Mouse (Mus musculus) liver, embryonic 14.5 days (tissue): ENCODE data around the gene Abca4. TPM values are rescaled to one million over a fixed set of nuclear protein-coding genes. Genes with fewer than 3 reads are reported as not detected.

Experiments used
- ATAC-seq: fragments of 200-750 bp; cut with Nextera tagmentation; 2 replicates; pipeline ENCODE4 v1.8.0; 2017; ENCODE audit warnings: moderate number of reproducible peaks, mild to moderate bottlenecking, moderate library complexity; ENCODE audit not compliant: insufficient read depth
- DNase-seq, 3 experiments: peaks; one replicate each; pipeline ENCODE4 v3.0.0-alpha.2; 2012 to 2013; ENCODE audit warnings: low read depth in 3 of 3, low spot score in 3 of 3
- H3K27ac ChIP-seq: fragments of 300-500 bp; sonication (generic); 2 replicates; pipeline ENCODE4 v1.5.1; 2014; ENCODE audit warnings: moderate library complexity, mild to moderate bottlenecking, control low read depth, inconsistent platforms
- H3K27me3 ChIP-seq: fragments of 300-500 bp; sonication (generic); 2 replicates; pipeline ENCODE4 v1.6.1; 2014; ENCODE audit warnings: mild to moderate bottlenecking, low read length, moderate library complexity; ENCODE audit not compliant: control insufficient read depth, insufficient read depth
- H3K36me3 ChIP-seq: fragments of 300-500 bp; sonication (generic); replicated peaks from 2 replicates; pipeline ENCODE4 v1.6.1; 2014; ENCODE audit warnings: low read depth; ENCODE audit not compliant: control insufficient read depth, insufficient read depth
- H3K4me1 ChIP-seq, 2 experiments: fragments of 200-500 bp in 1 of 2; fragments of 300-500 bp in 1 of 2; sonication (generic) in 1 of 2; replicated peaks; 2 replicates each; pipeline ENCODE4 v1.6.1; 2012 to 2014; ENCODE audit warnings: antibody characterized with exemption in 1 of 2, inconsistent platforms in 1 of 2, low read length in 1 of 2; ENCODE audit not compliant: control insufficient read depth in 2 of 2, insufficient read depth in 2 of 2
- H3K4me2 ChIP-seq: fragments of 300-500 bp; sonication (generic); 2 replicates; pipeline ENCODE4 v1.6.1; 2014; ENCODE audit warnings: low read depth, mild to moderate bottlenecking, control low read depth, moderate library complexity
- H3K4me3 ChIP-seq, 2 experiments: fragments of 200-500 bp in 1 of 2; fragments of 300-500 bp in 1 of 2; sonication (generic) in 1 of 2; 2 replicates each; pipeline ENCODE4 v1.5.1; 2012 to 2014; ENCODE audit warnings: low read depth in 2 of 2, low read length in 2 of 2, mild to moderate bottlenecking in 2 of 2, control low read depth in 1 of 2, inconsistent platforms in 1 of 2, moderate library complexity in 1 of 2; ENCODE audit not compliant: insufficient read depth in 1 of 2
- H3K9ac ChIP-seq: fragments of 300-500 bp; sonication (generic); replicated peaks from 2 replicates; pipeline ENCODE4 v1.6.1; 2014; ENCODE audit warnings: mild to moderate bottlenecking, control low read depth, moderate library complexity
- H3K9me3 ChIP-seq: fragments of 300-500 bp; sonication (generic); 2 replicates; pipeline ENCODE4 v1.6.1; 2016; ENCODE audit warnings: low read length, mixed read lengths; ENCODE audit not compliant: control insufficient read depth
- CTCF ChIP-seq: IDR thresholded peaks from 2 replicates; pipeline ENCODE4 v1.5.1; 2016; ENCODE audit warnings: antibody characterized with exemption, low read depth, control low read depth
- EP300 ChIP-seq: IDR thresholded peaks from 2 replicates; pipeline ENCODE4 v1.6.1; 2016; ENCODE audit warnings: antibody characterized with exemption, low read depth
- WGBS: fragments of 180-500 bp; shearing (Covaris S2); extraction: QIAGEN DNeasy Blood & Tissue Kit; methylation state at CpG from one replicate; pipeline ENCODE4 v1.1.7; 2014; ENCODE audit not compliant: insufficient replicate concordance; 5-methylcytosine and 5-hydroxymethylcytosine counted together
- polyA plus RNA-seq, 2 experiments: library from polyadenylated mRNA; depleted of rRNA in 1 of 2; stranded (reverse) in 1 of 2; unstranded in 1 of 2; fragments of >200 nt; fragmentation: Nextera tagmentation in 1 of 2; extraction: Ambion mirVana in 1 of 2; gene quantifications; 2 replicates each; pipeline versions ENCODE4 v1.2.1 to v1.2.3; 2012 to 2014

Gene Abca4
- polyA plus RNA-seq, 2 experiments = 0.35 to 0.53 TPM

DNA sequence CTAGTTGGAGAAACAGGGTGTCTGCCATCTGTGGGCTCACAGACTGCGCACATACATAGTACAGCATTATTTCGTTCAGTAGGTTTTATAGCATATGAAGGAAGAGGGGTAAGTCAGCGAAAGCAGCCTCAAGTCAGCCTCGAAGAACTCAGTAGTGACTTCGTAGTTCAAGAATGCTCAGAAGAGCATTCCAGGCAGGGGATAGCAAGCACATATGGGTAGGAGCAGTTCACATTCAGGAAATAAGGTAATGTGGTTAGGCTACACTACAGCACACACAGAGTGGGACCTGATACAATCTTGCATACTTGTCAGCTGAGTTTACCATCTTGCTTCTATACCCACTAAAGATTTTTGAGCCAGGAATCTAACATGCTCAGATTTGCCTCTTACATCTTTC lies 34.0 kb upstream of the Abca4 start:
- Histone ChIP-seq H3K27me3 (no peaks in the 10 kb centered on the region), H3K9me3 (no peaks in the 10 kb centered on the region), H3K36me3 (no peaks in the 10 kb centered on the region), H3K4me2 (no peak overlapping the region), H3K27ac (no peak overlapping the region), H3K9ac (no peak overlapping the region), H3K4me1 (no peaks in the 10 kb centered on the region), H3K4me3 (no peak overlapping the region)
- DNase-seq = no peak
- TF ChIP-seq EP300 (no peak), CTCF (no peak)
- whole genome bisulfite sequencing = 65% methylated on average over 5 of the region's 5 CpGs
- ATAC-seq = no peak

DNA sequence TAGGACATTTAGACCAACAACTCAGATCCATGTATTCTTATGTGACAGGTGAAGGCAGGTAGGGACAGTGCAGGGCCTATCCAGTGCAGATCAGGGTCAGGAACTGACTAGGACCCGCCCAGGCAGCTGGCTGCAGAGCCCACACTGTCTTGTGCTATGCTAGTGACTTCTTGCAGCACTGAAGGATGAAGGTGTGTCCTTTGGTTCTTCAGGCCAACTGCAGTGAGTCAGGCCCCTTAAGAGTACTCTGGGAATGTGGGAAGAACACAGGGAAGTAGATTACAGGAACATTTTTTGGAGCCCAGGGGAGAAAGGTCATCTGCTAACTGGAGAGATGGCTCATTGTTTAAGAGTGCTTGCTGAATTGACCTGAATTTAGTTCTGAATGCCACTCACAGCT lies 31.8 kb upstream of the Abca4 start:
- Histone ChIP-seq H3K4me2 (no peak overlapping the region), H3K9ac (no peak overlapping the region), H3K27ac (no peak overlapping the region), H3K36me3 (no peaks in the 10 kb centered on the region), H3K27me3 (no peaks in the 10 kb centered on the region), H3K4me3 (no peak overlapping the region), H3K4me1 (no peaks in the 10 kb centered on the region), H3K9me3 (no peaks in the 10 kb centered on the region)
- DNase-seq (no peak), ATAC-seq (no peak)
- no peak for TF ChIP-seq EP300
- no peak for TF ChIP-seq CTCF
- 29% methylated on average over 1 of the region's 1 CpGs for WGBS

DNA sequence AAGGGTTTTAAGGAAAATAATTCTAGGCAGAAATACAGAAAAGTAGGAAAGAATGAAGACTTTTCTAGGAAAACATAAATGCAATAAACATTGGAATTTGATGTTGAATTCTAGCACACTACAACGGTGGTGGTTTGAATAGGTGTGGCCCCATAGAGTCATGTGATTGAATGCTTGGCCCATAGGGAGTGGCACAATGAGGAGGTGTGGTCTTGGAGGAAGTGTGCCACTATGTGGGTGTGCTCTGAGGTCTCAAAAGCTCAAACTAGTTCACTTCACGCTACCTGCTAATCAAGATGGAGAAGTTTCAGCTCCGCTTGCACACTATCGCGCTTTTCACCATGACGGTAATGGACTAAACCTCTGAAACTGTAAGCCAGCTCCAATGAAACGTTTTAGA lies 25.8 kb upstream of the Abca4 start:
- Histone ChIP-seq H3K9ac (no peak overlapping the region), H3K27me3 (no peaks in the 10 kb centered on the region), H3K4me1 (no peaks in the 10 kb centered on the region), H3K36me3 (no peaks in the 10 kb centered on the region), H3K4me2 (no peak overlapping the region), H3K9me3 (no peaks in the 10 kb centered on the region), H3K27ac (no peak overlapping the region), H3K4me3 (no peak overlapping the region)
- TF ChIP-seq EP300 = no peak
- no peak for TF ChIP-seq CTCF
- DNase-seq (no peak), ATAC-seq (no peak)
- WGBS = 79% methylated on average over 7 of the region's 7 CpGs

DNA sequence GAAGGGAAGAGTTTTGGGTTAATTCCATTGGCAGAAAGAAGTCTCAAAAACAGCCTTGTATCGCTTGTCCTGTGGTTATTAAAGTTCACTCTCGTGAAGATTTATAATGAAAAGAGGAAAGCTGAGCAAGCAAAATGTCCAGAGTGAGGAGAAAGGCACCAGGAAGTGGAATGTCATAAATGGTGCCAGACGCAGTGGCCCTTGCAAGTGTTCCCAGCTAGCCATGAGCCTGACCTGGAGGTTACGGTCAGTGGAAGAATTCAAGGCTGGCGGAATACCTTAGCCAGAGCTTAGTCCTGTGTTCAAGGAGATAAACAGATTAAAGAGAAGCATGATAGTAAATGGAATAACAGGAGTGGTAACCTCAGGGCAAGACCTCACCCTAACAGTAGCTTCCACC lies 25.1 kb upstream of the Abca4 start:
- Histone ChIP-seq H3K4me1 (no peaks in the 10 kb centered on the region), H3K4me2 (no peak overlapping the region), H3K27me3 (no peaks in the 10 kb centered on the region), H3K4me3 (no peak overlapping the region), H3K27ac (no peak overlapping the region), H3K36me3 (no peaks in the 10 kb centered on the region), H3K9ac (no peak overlapping the region), H3K9me3 (no peaks in the 10 kb centered on the region)
- DNase-seq (no peak), ATAC-seq (no peak)
- 67% methylated on average over 5 of the region's 5 CpGs for WGBS
- TF ChIP-seq CTCF = no peak
- TF ChIP-seq EP300 = no peak

DNA sequence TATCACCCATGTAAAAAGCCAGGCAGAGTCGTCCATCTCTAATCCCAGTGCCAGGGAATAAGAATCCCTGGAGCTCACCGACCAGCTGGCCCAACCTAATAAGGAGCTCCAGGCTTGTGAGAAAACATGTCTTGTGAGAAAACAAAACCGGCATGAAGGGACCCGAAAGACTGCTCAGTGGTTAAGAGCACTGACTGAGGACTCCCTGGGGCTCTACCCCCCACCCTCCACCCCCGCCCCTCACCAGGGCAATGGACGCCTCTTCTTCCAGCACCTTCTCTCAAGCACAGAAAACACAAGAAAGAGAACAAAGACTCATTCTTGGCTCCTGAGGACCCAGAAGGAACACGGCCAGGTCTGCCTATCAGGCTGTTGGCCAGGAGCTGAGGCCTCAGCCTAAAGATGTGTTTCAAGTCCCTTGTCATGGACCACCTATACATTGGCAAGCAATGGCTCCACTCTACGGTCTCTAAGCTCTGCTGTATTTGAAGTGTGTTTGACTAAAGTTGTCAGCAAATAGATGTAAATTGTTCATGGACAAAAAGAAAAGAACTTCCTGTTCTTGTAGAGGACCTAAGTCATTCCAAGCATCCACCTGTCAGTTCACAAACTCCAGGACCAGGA lies 23.1 kb upstream of the Abca4 start:
- Histone ChIP-seq H3K9ac (no peak overlapping the region), H3K9me3 (no peaks in the 10 kb centered on the region), H3K4me2 (no peak overlapping the region), H3K27me3 (no peaks in the 10 kb centered on the region), H3K4me3 (no peak overlapping the region), H3K27ac (no peak overlapping the region), H3K4me1 (no peaks in the 10 kb centered on the region), H3K36me3 (no peaks in the 10 kb centered on the region)
- TF ChIP-seq EP300 (no peak), CTCF (no peak)
- DNase-seq (no peak), ATAC-seq (no peak)
- WGBS = 74% methylated on average over 8 of the region's 8 CpGs
